Mouse (Mus musculus): ENCODE data around the gene Alg9. TPM values are rescaled to one million over a fixed set of nuclear protein-coding genes. Genes with fewer than 3 reads are reported as not detected.

Alg9 gene
- polyA plus RNA-seq, 1 experiment, result 42.3 TPM

DNA sequence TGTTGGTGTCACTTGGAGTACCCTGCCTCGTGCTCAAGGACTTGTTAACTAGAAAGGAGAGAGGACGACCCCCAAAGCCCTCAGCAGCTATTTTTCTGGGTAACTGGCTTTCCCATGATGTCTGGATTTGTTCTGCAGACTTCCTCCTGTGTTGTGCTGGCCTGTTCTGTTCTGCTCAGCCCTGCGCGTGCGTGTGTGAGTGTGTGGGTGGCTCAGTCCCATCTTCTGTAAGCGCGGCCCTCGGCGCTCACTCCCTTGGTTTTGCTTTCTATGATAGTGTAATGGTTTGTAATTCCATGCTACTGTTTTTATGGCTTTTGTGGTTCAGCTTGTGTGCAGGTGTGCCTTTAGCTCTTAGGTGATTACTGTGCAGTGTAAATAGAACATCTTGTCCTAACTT lies 98.4 kb downstream of the Alg9 start:
- no peak for DNase-seq (ENCODE audit: low read depth, low spot score)
- 75% methylated on average over 9 of the region's 9 CpGs for WGBS

DNA sequence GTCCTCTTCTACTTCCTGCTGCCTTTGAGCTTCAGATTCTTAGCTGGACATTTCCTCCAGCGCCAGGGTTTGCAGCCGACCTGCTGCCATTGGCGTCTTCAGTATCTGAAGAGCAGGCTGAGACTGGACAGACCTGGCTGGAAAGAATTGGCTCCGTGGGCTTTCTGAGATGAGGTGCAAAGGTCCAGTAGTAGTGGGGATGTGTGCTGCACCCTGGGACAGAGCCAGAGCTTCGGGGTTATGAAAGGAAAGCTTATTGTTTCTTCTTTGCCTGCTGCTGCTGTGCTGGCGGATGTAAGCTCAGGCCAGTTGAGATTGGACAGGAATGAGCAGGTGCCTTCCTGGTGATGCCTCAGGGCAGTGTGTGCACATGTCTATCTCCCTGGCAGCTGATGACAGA lies 99.2 kb downstream of the Alg9 start:
- WGBS, result 85% methylated on average over 6 of the region's 6 CpGs
- DNase-seq (ENCODE audit: low read depth, low spot score), result no peak

DNA sequence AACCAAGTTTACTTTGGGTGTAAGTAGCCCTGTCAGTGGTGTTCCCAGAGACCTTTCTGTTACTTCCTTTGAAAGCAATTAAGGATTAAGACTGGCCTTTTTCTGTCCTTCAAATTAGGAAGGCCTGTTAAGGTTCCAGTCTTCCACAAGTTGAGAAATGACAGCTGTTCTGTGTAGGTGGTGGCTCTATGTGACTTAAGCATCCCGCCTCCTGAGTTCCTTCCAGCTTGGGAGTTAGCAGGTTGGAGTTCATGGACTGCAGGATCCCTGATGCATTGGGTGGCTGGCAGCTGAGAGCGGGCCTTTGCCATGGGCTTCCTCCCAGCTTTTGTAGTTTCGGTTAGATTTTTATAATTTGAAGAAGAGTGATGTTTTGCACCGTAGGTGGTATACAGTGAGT lies 100.7 kb downstream of the Alg9 start:
- 95% methylated on average over 4 of the region's 4 CpGs for WGBS
- DNase-seq (ENCODE audit: low read depth, low spot score), result no peak

DNA sequence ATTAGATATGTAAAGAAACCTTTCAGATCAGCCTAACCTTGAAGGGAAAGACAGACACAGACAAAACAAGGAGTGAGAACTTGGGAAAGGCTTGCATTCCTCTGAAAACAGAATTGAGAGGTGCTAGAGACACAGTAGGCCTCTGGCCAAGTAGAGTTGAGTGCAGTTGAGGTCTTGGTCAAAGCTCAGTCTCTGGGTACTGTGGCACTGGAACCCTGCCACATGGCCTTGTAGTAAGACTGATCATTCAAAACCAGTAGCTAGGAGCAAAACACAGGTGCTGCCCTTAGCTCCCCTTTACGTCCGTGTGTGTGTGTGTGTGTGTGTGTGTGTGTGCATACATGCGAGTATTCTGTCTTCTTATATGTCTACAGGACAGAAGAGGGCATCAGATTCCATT lies 101.5 kb downstream of the Alg9 start:
- WGBS, result 97% methylated on average over 3 of the region's 3 CpGs
- DNase-seq (ENCODE audit: low read depth, low spot score), result no peak

DNA sequence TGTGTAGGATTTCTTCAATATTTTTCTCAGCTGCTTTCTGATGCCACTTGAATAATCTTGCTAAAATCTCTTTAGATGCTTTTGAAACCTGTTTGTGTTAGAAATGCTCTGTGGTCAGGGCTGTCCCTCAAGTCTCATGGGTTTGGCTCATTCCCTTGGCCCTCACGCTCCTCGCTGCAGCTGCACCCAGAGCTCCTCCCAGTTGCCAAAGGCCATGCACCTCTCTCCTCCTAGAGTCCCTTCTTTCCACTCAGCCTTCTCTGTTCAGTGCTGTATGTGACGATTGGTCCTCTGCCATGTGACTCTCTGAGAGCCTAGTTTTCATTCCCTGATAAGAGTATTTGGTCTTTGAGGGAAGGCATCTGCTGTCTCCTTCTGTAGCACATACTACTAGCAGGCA lies 102.6 kb downstream of the Alg9 start:
- DNase-seq (ENCODE audit: low read depth, low spot score), result no peak
- 51% methylated on average over 3 of the region's 3 CpGs for WGBS

- no peak for DNase-seq (ENCODE audit: low read depth, low spot score)
- 82% methylated on average over 2 of the region's 2 CpGs for WGBS
These were observed 107.4 kb downstream of the Alg9 start for GRCm38 (mm10) chr9:50882183-50882582.

GRCm38 (mm10) chr9:50884093-50884492 lies 109.3 kb downstream of the Alg9 start:
- WGBS, result 65% methylated on average over 8 of the region's 8 CpGs
- DNase-seq (ENCODE audit: low read depth, low spot score), result no peak

DNA sequence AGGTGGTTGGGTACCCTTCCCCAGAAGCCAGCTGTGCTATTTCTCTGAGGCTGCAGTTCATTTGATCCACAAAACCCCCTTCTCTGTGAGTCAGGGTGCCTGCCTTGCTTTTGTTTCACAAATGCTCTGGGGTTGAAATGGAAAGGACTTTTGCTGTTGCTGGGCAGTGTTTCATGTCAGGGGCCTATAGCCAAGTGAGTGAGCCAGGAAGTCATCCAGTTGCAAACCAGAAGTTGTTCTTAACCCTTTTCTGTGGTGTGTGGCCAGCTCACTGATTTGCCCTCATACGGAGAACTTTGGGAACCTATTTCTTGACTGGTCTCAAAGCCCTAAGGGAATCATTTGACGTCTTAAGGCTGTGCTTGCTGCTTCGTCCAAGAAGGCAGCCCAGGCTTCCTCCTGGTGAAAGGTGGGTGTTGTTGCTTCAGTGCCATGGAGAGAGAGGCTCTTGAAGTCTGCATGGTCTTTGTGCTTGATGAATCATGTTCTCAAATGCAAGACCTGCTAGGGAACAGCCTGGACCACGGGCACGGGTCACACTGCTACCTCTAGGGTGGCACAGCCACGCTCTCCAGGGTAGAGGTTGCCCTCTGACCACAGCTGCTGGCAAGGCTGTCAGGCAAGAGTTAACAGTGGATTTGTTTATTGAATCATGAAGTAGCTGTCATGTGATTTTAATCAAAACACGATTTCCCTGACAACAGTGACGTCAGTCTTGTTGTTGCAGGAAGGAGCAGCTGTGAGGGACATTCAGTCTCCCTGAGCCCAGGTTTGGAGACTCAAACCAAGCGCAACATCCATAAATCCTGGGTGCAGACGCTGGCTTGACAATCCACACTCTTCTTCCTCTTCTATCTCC lies 110.2 kb downstream of the Alg9 start:
- 39% methylated on average over 10 of the region's 10 CpGs for WGBS

DNA sequence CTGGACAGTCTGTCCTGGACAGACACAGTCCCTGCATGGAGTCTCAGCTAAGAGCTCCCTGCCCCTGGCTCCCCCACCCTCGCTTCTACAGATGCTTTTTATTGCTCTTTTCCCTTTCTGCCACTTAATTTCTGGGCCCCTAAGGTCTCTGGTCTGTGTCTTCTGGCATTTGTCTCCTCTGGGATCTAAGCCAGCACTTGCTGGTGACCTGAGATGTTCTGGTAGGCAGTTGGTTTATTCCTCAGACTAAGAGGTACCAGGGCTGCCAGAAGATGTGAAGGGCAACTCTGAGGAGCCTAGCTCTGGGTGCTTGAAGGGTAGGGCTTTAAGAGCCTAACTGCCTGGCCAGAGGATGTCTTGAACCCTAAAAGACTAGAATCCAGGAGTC lies 110.8 kb downstream of the Alg9 start:
- 22% methylated on average over 1 of the region's 1 CpGs for WGBS
- no peak for DNase-seq (ENCODE audit: low read depth, low spot score)

More for the DNA sequence above, 110.2 kb downstream of the Alg9 start:
- peak; percentile 40 for DNase-seq (ENCODE audit: low read depth, low spot score)

- WGBS, result 69% methylated on average over 1 of the region's 1 CpGs
- DNase-seq (ENCODE audit: low read depth, low spot score), result no peak
These were observed 112.1 kb downstream of the Alg9 start for GRCm38 (mm10) chr9:50886870-50887269.

GRCm38 (mm10) chr9:50887351-50887750 lies 112.5 kb downstream of the Alg9 start:
- DNase-seq (ENCODE audit: low read depth, low spot score), result no peak
- 44% methylated on average over 4 of the region's 4 CpGs for WGBS

DNA sequence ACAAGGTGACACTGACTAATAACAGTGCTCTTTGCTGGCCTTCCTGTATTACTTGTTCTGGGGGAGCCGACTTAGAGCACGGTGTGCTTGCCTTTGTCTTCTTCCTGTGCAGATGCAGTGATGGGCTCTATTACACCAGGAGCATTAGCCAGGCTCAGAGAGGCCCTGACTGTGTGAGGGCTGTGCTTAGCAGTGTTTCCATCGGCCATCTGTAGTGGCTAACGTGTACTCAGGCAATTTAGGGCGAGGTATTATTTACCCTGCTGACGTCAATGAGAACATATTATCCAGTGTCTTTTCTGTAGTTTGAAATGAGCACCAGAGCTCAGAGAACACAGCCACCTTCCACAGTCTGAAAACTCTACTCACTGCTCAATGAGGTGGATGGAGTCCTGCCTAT lies 114.4 kb downstream of the Alg9 start:
- no peak for DNase-seq (ENCODE audit: low read depth, low spot score)
- WGBS, result 32% methylated on average over 6 of the region's 6 CpGs

DNA sequence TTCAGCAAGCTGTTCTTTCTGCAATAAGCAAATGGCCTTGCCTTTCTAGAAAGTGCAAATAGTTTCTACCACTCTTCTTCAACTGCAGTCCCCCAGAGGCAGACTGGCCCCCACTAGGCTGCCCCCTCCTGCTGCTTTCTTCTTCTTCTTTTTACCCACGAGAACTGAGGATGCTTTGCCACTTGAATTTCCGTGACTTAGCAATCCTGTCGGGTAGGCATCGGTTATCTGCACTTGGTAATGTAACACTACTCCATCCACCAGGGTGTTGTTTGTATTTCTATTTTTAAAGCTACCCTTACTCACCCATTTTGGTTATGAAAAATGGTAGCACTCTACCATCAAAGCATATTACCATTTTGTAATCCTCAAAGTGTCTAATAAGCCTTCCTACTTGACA lies 115.1 kb downstream of the Alg9 start:
- WGBS, result 92% methylated on average over 4 of the region's 4 CpGs
- no peak for DNase-seq (ENCODE audit: low read depth, low spot score)

- no peak for DNase-seq (ENCODE audit: low read depth, low spot score)
- 74% methylated on average over 3 of the region's 3 CpGs for WGBS
These were observed 115.8 kb downstream of the Alg9 start for GRCm38 (mm10) chr9:50890494-50891090.

Other genes with a start within 250 kb of the Alg9 start
- gene Pts, start 246.3 kb upstream of the Alg9 start, polyA plus RNA-seq (2012; rRNA removed), result 21.1 and 32.5 TPM in 2 replicates
- 21.3 and 22.0 TPM in 2 replicates for gene Il18, start 220.2 kb upstream of the Alg9 start, polyA plus RNA-seq (2012; rRNA removed)
- gene Bco2, start 219.8 kb upstream of the Alg9 start, polyA plus RNA-seq (2012; rRNA removed), result 11.1 and 20.2 TPM in 2 replicates
- not detected in 2 replicates for gene Tex12, start 213.7 kb upstream of the Alg9 start, polyA plus RNA-seq (2012; rRNA removed)
- gene Sdhd, start 171.2 kb upstream of the Alg9 start, polyA plus RNA-seq (2012; rRNA removed), result 388 and 472 TPM in 2 replicates
- 204 and 240 TPM in 2 replicates for gene Timm8b, start 171.1 kb upstream of the Alg9 start, polyA plus RNA-seq (2012; rRNA removed)
- 0.41 and 0.85 TPM in 2 replicates for gene Pih1d2, start 157.7 kb upstream of the Alg9 start, polyA plus RNA-seq (2012; rRNA removed)
- gene Nkapd1, start 157.6 kb upstream of the Alg9 start, polyA plus RNA-seq (2012; rRNA removed), result 2.6 and 4.3 TPM in 2 replicates
- gene Dlat, start 115.2 kb upstream of the Alg9 start, polyA plus RNA-seq (2012; rRNA removed), result 11.7 and 21.1 TPM in 2 replicates
- gene Dixdc1, start 35.5 kb upstream of the Alg9 start, polyA plus RNA-seq (2012; rRNA removed), result 0.84 and 1.5 TPM in 2 replicates
- gene 2310030G06Rik, start 28.5 kb upstream of the Alg9 start, polyA plus RNA-seq (2012; rRNA removed), result 21.3 and 24.2 TPM in 2 replicates
- gene Cryab, start 23.7 kb upstream of the Alg9 start, polyA plus RNA-seq (2012; rRNA removed), result 53.5 and 62.6 TPM in 2 replicates
- 12.7 and 15.0 TPM in 2 replicates for gene Hspb2, start 22.7 kb upstream of the Alg9 start, polyA plus RNA-seq (2012; rRNA removed)
- 4.2 and 5.7 TPM in 2 replicates for gene Fdxacb1, start 6.8 kb upstream of the Alg9 start, polyA plus RNA-seq (2012; rRNA removed)
- gene 1110032A03Rik, start 501 bp downstream of the Alg9 start, polyA plus RNA-seq (2012; rRNA removed), result 28.4 and 36.1 TPM in 2 replicates
- 7.0 and 7.9 TPM in 2 replicates for gene Ppp2r1b, start 70.3 kb downstream of the Alg9 start, polyA plus RNA-seq (2012; rRNA removed)
- 6.4 and 11.6 TPM in 2 replicates for gene Sik2, start 234.1 kb downstream of the Alg9 start, polyA plus RNA-seq (2012; rRNA removed)